Mouse (Mus musculus): ENCODE measurements at regions not wholly inside any gene's neighbourhood (a gene's known extent, or its start where the extent isn't known, plus 50 kb on each side); places are given as distances from the start of the nearest gene placed in this dataset.

DNA sequence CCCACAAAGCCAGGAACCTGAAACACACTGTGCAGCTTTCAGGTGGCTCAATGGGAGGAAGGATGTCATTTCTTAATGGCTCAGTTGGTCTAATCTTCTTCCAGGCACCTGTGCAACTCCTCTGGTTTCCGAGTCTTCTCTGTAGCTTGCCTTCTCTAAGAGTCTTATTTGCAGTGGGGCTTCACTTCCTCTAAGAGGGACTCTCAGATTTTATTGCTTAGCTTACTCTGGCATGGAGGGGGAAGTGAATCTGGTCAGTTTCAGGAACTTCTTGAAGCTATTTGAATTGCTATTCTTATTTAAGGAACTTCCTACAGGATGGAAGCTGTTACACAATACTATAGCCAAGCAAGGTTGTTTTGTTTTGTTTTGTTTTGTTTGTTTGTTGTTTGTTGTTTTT lies 232.7 kb upstream of the Gm765 start:
- no peak overlapping the region for H3K4me3 ChIP-seq (ENCODE audit: control insufficient read depth, insufficient read depth, low read length)
- no peaks in the 10 kb centered on the region for H3K36me3 ChIP-seq (ENCODE audit: control insufficient read depth, insufficient read depth, low read length)
- TF ChIP-seq CTCF (IDR thresholded peaks at IDR 0.05; ENCODE audit: borderline replicate concordance, control insufficient read depth, extremely low read depth, insufficient read depth, low read length, poor library complexity) (no peak), POLR2A (IDR thresholded peaks at IDR 0.05; ENCODE audit: control insufficient read depth, extremely low read depth, insufficient read depth, low read length, poor library complexity) (no peak)
- 80% methylated on average over 1 of the region's 1 CpGs for WGBS
- H3K4me1 ChIP-seq (replicated peaks; ENCODE audit: control insufficient read depth, insufficient read depth, low read length) = no peaks in the 10 kb centered on the region
- no peak for DNase-seq
- H3K27me3 ChIP-seq (ENCODE audit: control insufficient read depth, insufficient read depth, low read length) = no peaks in the 10 kb centered on the region
- H3K27ac ChIP-seq (ENCODE audit: control insufficient read depth, insufficient read depth, low read length) = no peak overlapping the region

DNA sequence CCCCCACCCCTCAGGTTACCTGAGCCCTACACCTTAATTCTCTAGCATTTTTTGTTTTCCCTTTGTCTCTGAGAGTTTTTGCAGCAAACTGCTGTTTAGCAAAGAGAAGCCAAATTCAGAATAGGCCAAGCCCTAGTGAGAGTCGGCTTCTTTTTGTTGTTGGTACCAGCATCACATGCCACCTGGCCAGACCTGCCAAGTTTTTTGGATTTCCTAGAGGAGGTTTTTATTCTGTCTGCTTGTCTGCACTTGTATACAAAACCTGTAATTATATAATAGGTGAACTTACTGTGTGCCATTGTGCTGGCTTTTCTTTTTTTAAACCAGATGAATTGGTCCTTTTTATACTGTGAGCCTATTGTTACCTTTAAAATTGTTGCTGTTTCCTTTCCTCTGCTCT lies 213.1 kb upstream of the Gm765 start:
- DNase-seq = no peak
- Histone ChIP-seq H3K27ac (ENCODE audit: control insufficient read depth, insufficient read depth, low read length) (no peak overlapping the region), H3K4me3 (ENCODE audit: control insufficient read depth, insufficient read depth, low read length) (no peak overlapping the region), H3K36me3 (ENCODE audit: control insufficient read depth, insufficient read depth, low read length) (no peaks in the 10 kb centered on the region), H3K4me1 (replicated peaks; ENCODE audit: control insufficient read depth, insufficient read depth, low read length) (no peaks in the 10 kb centered on the region; the same call in 1 of the 2 replicates), H3K27me3 (ENCODE audit: control insufficient read depth, insufficient read depth, low read length) (no peaks in the 10 kb centered on the region)
- TF ChIP-seq POLR2A (IDR thresholded peaks at IDR 0.05; ENCODE audit: control insufficient read depth, extremely low read depth, insufficient read depth, low read length, poor library complexity) (no peak), CTCF (IDR thresholded peaks at IDR 0.05; ENCODE audit: borderline replicate concordance, control insufficient read depth, extremely low read depth, insufficient read depth, low read length, poor library complexity) (no peak)
- WGBS = 95% methylated on average over 1 of the region's 1 CpGs

DNA sequence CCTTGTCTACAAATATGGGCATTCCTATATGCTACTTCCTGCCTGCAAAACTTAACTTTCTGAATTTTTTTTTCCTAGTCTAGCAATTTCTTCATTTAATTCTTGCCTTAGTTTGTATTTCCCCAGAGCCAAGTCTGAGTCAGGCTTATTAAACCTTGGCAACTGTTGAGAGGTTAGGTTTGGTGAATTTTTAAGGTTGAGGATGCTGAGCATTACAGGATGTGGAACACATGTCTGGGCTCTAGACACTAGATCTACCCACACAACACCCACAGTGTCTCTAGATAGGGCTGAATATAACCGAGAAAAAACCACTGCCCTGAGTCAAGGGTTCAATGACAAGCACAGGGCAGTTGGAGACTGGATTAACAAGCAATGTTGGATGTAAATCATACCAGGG lies 211.4 kb upstream of the Gm765 start:
- 23% methylated on average over 1 of the region's 1 CpGs for WGBS
- no peaks in the 10 kb centered on the region; the same call in 1 of the 2 replicates for H3K4me1 ChIP-seq (replicated peaks; ENCODE audit: control insufficient read depth, insufficient read depth, low read length)
- no peak for DNase-seq
- H3K4me3 ChIP-seq (ENCODE audit: control insufficient read depth, insufficient read depth, low read length) = no peak overlapping the region
- TF ChIP-seq POLR2A (IDR thresholded peaks at IDR 0.05; ENCODE audit: control insufficient read depth, extremely low read depth, insufficient read depth, low read length, poor library complexity) = no peak
- TF ChIP-seq CTCF (IDR thresholded peaks at IDR 0.05; ENCODE audit: borderline replicate concordance, control insufficient read depth, extremely low read depth, insufficient read depth, low read length, poor library complexity) = no peak
- H3K27me3 ChIP-seq (ENCODE audit: control insufficient read depth, insufficient read depth, low read length) = no peaks in the 10 kb centered on the region
- no peaks in the 10 kb centered on the region for H3K36me3 ChIP-seq (ENCODE audit: control insufficient read depth, insufficient read depth, low read length)
- no peak overlapping the region for H3K27ac ChIP-seq (ENCODE audit: control insufficient read depth, insufficient read depth, low read length)

DNA sequence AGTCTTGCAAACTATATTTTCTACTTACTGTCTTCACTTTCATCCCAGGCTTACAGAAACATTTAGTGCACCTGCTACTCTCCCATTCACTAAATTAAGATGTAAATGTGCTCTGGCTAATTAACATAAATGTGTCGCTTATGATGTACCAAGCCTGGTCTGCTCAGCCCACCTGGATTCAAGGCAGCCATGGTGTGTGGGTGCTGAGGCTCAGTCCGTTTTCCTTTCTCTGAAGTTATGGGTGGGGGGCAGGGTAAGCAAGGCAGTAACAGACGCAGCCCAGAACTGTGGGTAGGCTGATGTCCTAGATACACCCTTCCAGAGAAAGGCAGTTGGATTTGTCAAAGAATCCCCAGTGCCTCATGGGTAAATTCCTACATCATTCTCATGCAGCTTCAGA lies 209.2 kb upstream of the Gm765 start:
- H3K27me3 ChIP-seq (ENCODE audit: control insufficient read depth, insufficient read depth, low read length) = no peaks in the 10 kb centered on the region
- H3K27ac ChIP-seq (ENCODE audit: control insufficient read depth, insufficient read depth, low read length) = no peak overlapping the region
- no peaks in the 10 kb centered on the region for H3K36me3 ChIP-seq (ENCODE audit: control insufficient read depth, insufficient read depth, low read length)
- no peaks in the 10 kb centered on the region; the same call in 1 of the 2 replicates for H3K4me1 ChIP-seq (replicated peaks; ENCODE audit: control insufficient read depth, insufficient read depth, low read length)
- TF ChIP-seq CTCF (IDR thresholded peaks at IDR 0.05; ENCODE audit: borderline replicate concordance, control insufficient read depth, extremely low read depth, insufficient read depth, low read length, poor library complexity) = no peak
- no peak for TF ChIP-seq POLR2A (IDR thresholded peaks at IDR 0.05; ENCODE audit: control insufficient read depth, extremely low read depth, insufficient read depth, low read length, poor library complexity)
- 84% methylated on average over 3 of the region's 3 CpGs for WGBS
- no peak overlapping the region for H3K4me3 ChIP-seq (ENCODE audit: control insufficient read depth, insufficient read depth, low read length)
- no peak for DNase-seq

DNA sequence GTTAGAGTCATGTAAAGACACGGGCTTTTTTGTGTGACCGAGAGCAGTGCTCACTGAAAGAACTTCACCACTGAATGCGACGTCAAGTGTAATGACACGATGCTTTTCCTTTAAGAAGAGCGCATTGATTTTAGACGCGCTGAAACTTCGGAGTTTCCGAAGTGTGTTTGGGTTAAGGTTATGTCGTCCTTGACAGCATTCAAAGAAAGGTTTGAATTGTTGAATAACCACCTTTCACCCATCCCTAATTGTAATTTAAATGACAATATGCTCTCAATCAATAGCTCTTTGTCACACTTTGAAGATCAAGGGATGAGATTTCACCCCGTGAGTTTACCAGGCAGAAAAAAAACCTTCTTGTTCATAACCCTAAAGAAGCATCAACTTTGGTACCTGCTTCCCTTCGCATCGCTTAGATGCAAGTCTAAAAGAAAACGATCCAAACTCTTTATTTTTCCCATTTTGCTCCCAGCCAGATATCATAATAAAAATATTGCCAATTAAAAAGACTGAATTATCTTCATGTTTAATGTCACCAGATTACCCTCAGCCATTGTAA lies 184.4 kb upstream of the Gm765 start:
- WGBS = 86% methylated on average over 15 of the region's 15 CpGs

DNA sequence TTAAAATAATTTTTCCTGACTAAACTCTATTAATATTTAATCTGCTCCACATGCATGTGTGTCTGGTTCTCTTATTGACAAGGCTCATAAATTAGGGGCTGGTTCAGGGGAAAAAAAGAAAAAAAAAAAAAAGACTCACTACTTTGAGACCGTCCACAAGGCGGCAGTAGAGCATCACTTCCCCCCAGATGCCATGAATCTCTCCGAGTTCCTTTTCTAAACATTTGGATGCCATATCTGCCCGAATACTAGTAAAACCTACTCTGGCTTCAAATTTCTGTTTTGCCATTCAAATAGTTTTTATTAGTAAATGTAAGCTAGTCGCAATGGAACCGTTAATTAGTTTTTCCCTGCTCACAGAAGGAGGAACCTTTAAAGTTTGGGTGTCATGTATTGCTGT lies 182.7 kb upstream of the Gm765 start:
- Histone ChIP-seq H3K36me3 (ENCODE audit: control insufficient read depth, insufficient read depth, low read length) (no peaks in the 10 kb centered on the region), H3K4me3 (ENCODE audit: control insufficient read depth, insufficient read depth, low read length) (no peak overlapping the region), H3K4me1 (replicated peaks; ENCODE audit: control insufficient read depth, insufficient read depth, low read length) (no peaks in the 10 kb centered on the region), H3K27ac (ENCODE audit: control insufficient read depth, insufficient read depth, low read length) (no peak overlapping the region), H3K27me3 (ENCODE audit: control insufficient read depth, insufficient read depth, low read length) (no peaks in the 10 kb centered on the region)
- TF ChIP-seq POLR2A (IDR thresholded peaks at IDR 0.05; ENCODE audit: control insufficient read depth, extremely low read depth, insufficient read depth, low read length, poor library complexity) (no peak), CTCF (IDR thresholded peaks at IDR 0.05; ENCODE audit: borderline replicate concordance, control insufficient read depth, extremely low read depth, insufficient read depth, low read length, poor library complexity) (no peak)
- peak; percentile 51 for DNase-seq
- WGBS = 10% methylated on average over 6 of the region's 6 CpGs

More for the DNA sequence above, 184.4 kb upstream of the Gm765 start:
- TF ChIP-seq CTCF (IDR thresholded peaks at IDR 0.05; ENCODE audit: borderline replicate concordance, control insufficient read depth, extremely low read depth, insufficient read depth, low read length, poor library complexity) (no peak), POLR2A (IDR thresholded peaks at IDR 0.05; ENCODE audit: control insufficient read depth, extremely low read depth, insufficient read depth, low read length, poor library complexity) (no peak)
- H3K27ac ChIP-seq (ENCODE audit: control insufficient read depth, insufficient read depth, low read length) = no peak overlapping the region
- H3K4me3 ChIP-seq (ENCODE audit: control insufficient read depth, insufficient read depth, low read length) = no peak overlapping the region
- no peak for DNase-seq
- H3K4me1 ChIP-seq (replicated peaks; ENCODE audit: control insufficient read depth, insufficient read depth, low read length) = no peaks in the 10 kb centered on the region
- H3K36me3 ChIP-seq (ENCODE audit: control insufficient read depth, insufficient read depth, low read length) = no peaks in the 10 kb centered on the region
- no peaks in the 10 kb centered on the region for H3K27me3 ChIP-seq (ENCODE audit: control insufficient read depth, insufficient read depth, low read length)

DNA sequence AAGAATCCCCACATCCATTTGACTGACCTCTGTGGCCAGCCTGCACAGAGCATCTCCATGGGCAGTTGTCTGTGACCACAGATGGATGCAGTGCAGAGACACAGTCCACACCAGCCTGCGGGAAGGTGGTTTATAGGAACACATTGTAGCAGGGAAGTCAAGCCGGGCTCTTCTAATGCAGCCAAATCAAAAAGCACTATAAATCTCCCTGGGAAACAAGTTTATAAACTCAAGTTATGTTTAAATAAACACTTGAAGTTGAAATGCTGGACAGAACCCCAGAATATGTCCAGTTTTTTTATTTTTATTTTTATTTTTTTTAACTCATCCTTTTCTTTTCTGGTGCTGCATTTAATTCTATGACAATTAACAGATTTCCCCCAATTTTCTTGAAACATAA lies 182.1 kb upstream of the Gm765 start:
- H3K27ac ChIP-seq (ENCODE audit: control insufficient read depth, insufficient read depth, low read length) = no peak overlapping the region
- no peak for TF ChIP-seq CTCF (IDR thresholded peaks at IDR 0.05; ENCODE audit: borderline replicate concordance, control insufficient read depth, extremely low read depth, insufficient read depth, low read length, poor library complexity)
- TF ChIP-seq POLR2A (IDR thresholded peaks at IDR 0.05; ENCODE audit: control insufficient read depth, extremely low read depth, insufficient read depth, low read length, poor library complexity) = no peak
- no peak for DNase-seq
- H3K4me3 ChIP-seq (ENCODE audit: control insufficient read depth, insufficient read depth, low read length) = no peak overlapping the region
- WGBS = 97% methylated on average over 2 of the region's 2 CpGs
- no peaks in the 10 kb centered on the region for H3K4me1 ChIP-seq (replicated peaks; ENCODE audit: control insufficient read depth, insufficient read depth, low read length)
- no peaks in the 10 kb centered on the region for H3K27me3 ChIP-seq (ENCODE audit: control insufficient read depth, insufficient read depth, low read length)
- no peaks in the 10 kb centered on the region for H3K36me3 ChIP-seq (ENCODE audit: control insufficient read depth, insufficient read depth, low read length)

All from thymus, adult 2 months (tissue).